Mouse (Mus musculus): ENCODE measurements around the gene Icmt.

GRCm38 (mm10) chr4:152326543-152326942, 29.5 kb downstream of the Icmt start:
- no peak for TF ChIP-seq POLR2A (IDR thresholded peaks at IDR 0.05; ENCODE audit: control insufficient read depth in 1 of 2, insufficient read depth in 1 of 2, low read depth in 1 of 2, low read length in 2 of 2, poor library complexity in 1 of 2)
- TF ChIP-seq MAX (IDR thresholded peaks at IDR 0.05; ENCODE audit: low read length) = 0 out of 2 replicates have a peak, but pooled peaks have one; percentile 22

Data from MEL (cell line).